Mouse (Mus musculus) cerebellum, adult 2 months (tissue): Measurements from ENCODE around the gene Pcnx.

ENCODE experiments used
- CTCF ChIP-seq: fragments of 200-500 bp; IDR thresholded peaks from 2 replicates; pipeline ENCODE4 v1.5.1; 2011; ENCODE audit warnings: low read depth, mild to moderate bottlenecking, control low read depth, low read length, moderate library complexity, borderline replicate concordance; ENCODE audit not compliant: insufficient read depth
- POLR2A ChIP-seq: fragments of 200-500 bp; IDR thresholded peaks from 2 replicates; pipeline ENCODE4 v1.6.1; 2011; ENCODE audit warnings: low read length, control low read depth, borderline replicate concordance; ENCODE audit not compliant: insufficient read depth

- no peak for TF ChIP-seq CTCF
- no peak for TF ChIP-seq POLR2A
Measured at GRCm38 (mm10) chr12:81941191-81941590, 81.4 kb downstream of the Pcnx start.
